Mouse (Mus musculus): Measurements from ENCODE around the gene Rgsl1.

Rgsl1 gene

DNA sequence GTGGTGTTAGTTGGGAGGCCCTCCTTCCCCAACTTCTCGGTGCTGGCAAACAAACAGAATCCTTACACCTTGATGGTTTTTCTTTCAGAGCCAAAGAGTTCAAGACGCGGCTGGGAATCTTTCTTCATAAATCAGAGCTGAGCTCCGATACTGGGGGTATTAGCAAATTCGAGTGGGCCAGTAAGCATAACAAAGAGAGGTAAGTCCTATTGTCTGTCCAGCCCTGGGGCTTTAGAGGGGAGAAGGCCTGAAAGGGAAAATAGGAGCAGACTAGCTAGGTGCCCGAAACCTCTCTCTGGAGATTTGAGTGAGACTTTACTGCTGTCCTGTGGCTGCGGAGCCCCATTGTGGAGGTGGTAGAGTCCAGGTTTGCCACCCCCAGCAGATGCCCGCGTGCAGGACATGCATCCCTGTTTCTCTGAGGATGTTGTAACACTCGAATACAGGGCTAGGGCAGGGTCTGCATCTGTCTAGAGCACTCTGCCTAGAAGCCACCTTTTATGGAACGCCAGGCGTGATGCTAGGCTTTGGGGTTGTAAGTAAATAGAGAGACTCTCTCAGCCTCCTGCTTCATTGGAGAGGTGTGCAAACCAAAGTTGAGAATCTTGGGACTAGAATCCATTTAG lies 103.1 kb downstream of the Rgsl1 start:
- DNase-seq (ENCODE audit: low read depth, low spot score), result no peak

DNA sequence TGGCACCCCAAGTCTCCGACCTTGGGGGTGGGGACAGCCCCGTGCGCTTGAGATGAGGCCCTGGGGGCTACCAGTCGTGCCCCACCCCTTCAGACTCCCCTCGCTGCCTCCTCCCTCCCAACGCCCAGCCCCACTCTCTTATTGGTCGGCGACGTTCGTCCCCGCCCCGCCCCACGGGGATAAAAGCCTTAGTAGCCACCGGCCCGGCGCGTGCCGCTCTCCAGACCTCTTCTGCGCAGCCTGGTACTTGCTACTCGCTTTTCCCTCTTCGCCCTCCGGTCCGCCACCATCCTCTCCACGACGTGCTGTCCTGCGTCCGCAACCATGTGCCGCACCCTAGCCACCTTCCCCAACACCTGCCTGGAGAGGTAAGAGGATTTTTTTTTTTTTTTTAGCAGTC lies 103.8 kb downstream of the Rgsl1 start, which contains the start of gene Rgs16:
Rgs16 (plus strand) TSS at position 205 of the 400 bp plus-strand sequence.
- DNase-seq (ENCODE audit: low read depth, low spot score), result no peak

DNA sequence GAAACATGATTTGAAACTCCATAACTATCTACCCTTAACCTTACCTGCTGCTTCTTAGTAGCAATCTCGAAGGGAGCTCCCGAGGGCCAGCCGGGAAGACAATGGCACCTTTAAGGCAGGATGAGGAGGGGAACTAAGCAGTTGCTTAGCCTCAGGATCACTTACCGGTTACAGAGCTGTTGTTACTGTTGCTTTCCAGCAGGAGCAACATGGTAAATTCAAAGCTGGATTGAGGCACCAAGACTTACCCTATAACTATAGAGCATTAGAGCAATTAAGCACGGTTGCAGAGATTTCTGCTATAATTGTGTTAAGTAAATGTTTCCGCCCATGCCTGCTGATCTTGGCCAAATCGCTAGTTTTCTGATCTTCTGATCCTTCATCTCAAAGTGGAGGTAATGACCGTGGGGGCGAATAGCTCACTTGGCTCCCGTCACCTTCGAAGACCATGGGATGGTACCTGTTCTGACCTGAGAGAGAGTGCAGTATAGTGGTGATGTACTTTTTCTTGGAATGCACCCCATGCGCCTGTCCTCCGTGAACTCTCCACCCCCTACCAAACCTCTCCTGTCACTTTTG lies 104.4 kb downstream of the Rgsl1 start:
- DNase-seq (ENCODE audit: low read depth, low spot score), result no peak

DNA sequence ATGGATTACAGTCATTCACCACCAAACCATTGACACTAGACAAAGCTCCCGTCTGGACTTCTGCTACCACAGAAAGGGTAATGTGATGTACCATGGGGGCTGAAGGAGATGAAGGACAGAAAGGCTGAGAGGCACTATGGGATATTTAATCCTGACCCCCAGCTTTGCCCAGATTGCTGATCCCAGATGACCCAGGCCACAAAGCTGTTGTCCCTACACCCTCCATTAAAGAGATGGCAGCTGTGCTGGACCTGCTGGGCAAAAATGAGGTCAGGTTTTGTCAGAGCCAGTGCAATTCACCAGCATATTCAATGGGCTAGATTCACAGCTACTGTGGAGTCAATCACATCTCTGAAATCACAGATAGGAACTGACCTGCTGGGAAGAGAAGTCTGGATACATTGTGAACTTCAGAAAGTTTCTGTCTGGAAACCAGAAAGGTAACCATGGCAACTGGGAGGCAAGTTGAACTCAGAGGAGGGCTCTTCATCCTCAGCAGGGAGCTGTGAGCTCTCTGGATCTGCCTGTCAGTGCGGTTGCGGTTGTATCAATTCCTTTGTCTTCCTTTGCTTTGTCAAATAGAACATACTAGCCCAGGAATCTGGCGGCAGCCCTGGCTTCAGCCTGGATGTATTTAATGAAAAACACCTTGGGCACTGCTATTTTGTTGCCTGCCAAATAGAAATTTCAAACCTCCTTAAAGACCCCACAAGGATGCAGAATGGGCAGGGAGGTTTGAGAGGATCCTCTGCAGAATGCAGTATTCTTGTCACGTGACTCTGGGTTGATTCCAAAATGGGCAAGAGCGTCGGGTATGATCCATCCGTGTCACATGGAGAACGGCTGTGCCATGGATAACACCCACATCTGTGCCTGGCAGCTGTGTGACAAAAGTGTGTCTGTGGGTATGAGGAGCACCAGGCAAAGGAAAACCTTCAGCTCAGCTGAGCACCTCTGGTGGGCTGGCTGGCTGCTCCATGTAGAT lies 106.5 kb downstream of the Rgsl1 start:
- no peak for DNase-seq (ENCODE audit: low read depth, low spot score)

DNA sequence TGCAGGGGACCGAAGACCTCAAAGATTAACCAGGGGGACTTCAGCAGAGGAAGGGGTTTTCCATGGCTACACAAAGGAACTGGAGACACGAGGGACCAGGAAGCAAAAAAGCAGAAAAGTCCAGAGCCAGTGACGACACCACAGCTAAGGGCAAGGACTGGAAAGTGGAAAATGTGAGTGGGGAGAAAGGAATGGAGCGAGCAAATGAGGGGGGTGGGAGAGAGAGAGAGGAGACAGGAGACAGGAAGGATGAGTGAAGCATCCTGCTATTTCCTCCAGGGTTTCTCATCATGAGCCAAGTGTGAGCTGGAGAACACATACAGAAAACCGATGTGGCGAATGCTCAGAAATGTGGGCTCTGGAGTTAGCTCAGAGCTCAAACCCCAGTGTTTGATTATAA lies 107.8 kb downstream of the Rgsl1 start:
- DNase-seq (ENCODE audit: low read depth, low spot score), result no peak

DNA sequence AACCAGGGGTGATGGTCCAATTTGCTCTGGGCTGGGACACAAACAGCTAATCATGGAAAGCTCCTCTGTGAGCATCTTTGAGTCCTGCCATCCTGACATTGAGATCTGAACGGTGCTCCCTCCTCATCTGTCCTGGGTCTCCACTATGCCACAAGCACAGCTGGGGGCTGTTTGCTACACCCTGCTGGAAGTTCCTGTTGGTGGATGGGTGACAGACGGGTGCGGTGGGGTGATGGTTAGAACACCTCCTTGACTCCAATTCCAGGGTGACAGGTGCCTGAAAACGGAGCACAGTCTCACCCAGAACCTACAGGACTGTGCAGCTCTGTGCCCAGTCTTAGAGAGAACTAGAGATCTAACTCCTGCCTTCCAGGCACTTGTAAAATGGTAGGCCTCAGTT lies 109.1 kb downstream of the Rgsl1 start:
- DNase-seq (ENCODE audit: low read depth, low spot score), result no peak

DNA sequence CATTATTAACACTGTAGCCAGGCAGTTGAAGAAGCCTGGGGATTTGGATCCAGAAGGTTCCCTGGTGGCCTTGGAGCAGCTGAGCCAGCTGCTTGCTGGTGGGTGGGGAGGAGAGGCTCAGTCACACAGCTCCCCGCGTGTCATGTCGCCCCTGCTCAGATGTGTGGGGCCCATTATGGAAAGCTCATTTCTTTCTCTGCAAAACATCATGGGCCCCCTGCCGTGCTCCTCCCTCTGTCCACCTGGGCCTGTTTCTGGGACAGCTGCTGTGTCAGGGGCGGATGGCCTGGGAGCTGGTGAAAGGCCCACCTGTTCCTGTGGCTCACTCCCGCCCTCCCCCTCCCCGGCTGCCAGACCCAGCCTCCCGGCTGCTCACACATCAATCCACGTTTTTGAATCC lies 110.8 kb downstream of the Rgsl1 start:
- no peak for DNase-seq (ENCODE audit: low read depth, low spot score)

DNA sequence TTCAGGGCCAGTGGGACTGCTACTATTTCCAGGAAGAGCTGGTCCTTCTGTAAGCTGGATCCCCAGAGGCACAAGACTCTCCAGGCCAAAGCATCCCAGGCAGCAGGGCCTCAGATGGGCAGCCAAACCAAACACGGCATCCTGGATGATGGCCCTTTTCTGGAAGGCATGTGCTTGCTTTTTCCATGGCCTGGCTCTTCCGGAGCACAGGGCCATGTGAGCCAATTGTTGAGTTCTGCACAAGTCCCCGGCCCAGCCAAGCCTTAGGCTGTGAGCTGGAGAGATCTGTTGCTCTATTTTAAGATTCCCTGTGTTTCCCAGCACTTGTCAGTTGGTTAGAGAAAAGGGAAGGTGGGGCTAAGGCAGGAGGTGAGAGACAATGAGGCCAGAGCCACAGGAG lies 113.3 kb downstream of the Rgsl1 start:
- no peak for DNase-seq (ENCODE audit: low read depth, low spot score)

DNA sequence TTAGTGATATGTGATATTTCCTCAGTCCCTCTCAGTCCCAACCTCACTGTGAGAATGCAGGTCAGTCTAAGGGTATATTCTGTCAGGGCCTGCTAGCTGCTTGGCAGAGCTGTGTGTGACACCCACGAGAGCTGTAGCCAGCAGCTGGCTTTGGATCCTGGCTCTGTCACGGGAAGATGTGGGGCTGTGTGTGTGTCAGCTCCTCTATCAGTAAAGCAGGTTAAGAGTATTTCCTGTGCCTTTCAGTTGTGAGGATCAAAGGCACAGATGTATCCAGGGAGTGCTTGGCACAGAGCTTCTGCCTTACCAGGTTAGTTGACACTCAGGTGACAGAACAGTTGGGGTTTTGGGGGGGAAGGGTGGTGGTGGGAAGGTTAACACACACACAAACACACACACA lies 114.1 kb downstream of the Rgsl1 start:
- no peak for DNase-seq (ENCODE audit: low read depth, low spot score)

Data from retina, adult 2 months (tissue).